Mouse (Mus musculus): ENCODE measurements around the gene Gm20388.

DNA sequence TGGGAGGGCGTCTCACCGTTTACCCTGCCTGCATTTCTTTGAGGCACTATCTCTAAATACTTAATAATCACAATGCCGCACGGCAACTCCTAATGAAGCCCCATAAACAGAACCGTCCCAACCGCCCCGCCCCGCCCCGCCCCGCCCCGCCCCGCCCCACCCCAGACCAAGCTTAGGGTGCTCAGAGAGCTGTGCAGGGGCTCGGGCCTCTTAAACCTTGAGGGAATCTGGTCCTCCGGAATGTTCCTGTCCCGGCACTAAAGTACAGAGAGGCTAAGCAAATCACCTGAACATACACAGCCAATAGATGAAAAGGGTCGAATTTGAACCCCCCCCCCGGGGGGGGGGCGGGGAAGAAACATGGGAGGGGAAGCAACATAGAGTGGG, 1564.2 kb downstream of the Gm20388 start:
- TF ChIP-seq TAL1 (IDR thresholded peaks at IDR 0.05; ENCODE audit: low read length), result no peak
- no peak for TF ChIP-seq GATA1 (IDR thresholded peaks at IDR 0.05; ENCODE audit: low read length)

Data from erythroblast, embryonic 14.5 days (primary cell).